Comparison of ENCODE assay signal across 8 mouse cellular contexts in genomic region chr2:27677411-27678310, GRCm38 (mm10). TPM values are rescaled to one million over a fixed set of nuclear protein-coding genes. Genes with fewer than 3 reads are reported as not detected.
DNase-seq lines count a peak whose midpoint lies in the region; ATAC-seq lines count a peak whose summit lies in the region.

No protein-coding gene starts in this region.

- no peaks in the 10 kb centered on the region for H3K27me3 ChIP-seq in embryonic facial prominence, embryonic 12.5 days
- H3K27me3 ChIP-seq in limb, embryonic 11.5 days (ENCODE audit: control insufficient read depth, insufficient read depth, low read length), result no peaks in the 10 kb centered on the region
- H3K27me3 ChIP-seq in midbrain, embryonic 14.5 days (ENCODE audit: control insufficient read depth, insufficient read depth, low read length), result no peaks in the 10 kb centered on the region

- peaks cover 55% of the 10 kb centered on the region for H3K4me1 ChIP-seq in embryonic facial prominence, embryonic 12.5 days
- peaks cover 39% of the 10 kb centered on the region for H3K4me1 ChIP-seq in limb, embryonic 11.5 days (ENCODE audit: control insufficient read depth, insufficient read depth, low read length)
- H3K4me1 ChIP-seq in midbrain, embryonic 14.5 days (ENCODE audit: control insufficient read depth, insufficient read depth, low read length), result peaks cover 40% of the 10 kb centered on the region

- H3K27ac ChIP-seq in embryonic facial prominence, embryonic 12.5 days, result peak overlapping the region; percentile 98
- H3K27ac ChIP-seq in limb, embryonic 11.5 days (replicated peaks; ENCODE audit: low read depth, low read length), result peak overlapping the region; percentile 96
- peak overlapping the region; percentile 86 for H3K27ac ChIP-seq in midbrain, embryonic 14.5 days (replicated peaks; ENCODE audit: low read depth, low read length)

- peak overlapping the region; percentile 85 for H3K4me3 ChIP-seq in embryonic facial prominence, embryonic 12.5 days
- H3K4me3 ChIP-seq in limb, embryonic 11.5 days (ENCODE audit: low read depth, low read length), result peak overlapping the region; percentile 90
- H3K4me3 ChIP-seq in midbrain, embryonic 14.5 days (replicated peaks; ENCODE audit: low read depth, low read length), result peak overlapping the region; percentile 73

- DNase-seq in layer of hippocampus, postnatal 10 days (ENCODE audit: low spot score in 2 of 2), result peak; percentile 49 to 61
- no peak for DNase-seq in layer of hippocampus, adult 9-10 months (ENCODE audit: low spot score)
- DNase-seq in heart, postnatal 10 days, result peak; percentile 67 to 72
- DNase-seq in limb, embryonic 11.5 days (ENCODE audit: low spot score), result peak; percentile 73
- DNase-seq in midbrain, embryonic 14.5 days, result peak; percentile 74
- DNase-seq in urinary bladder, postnatal 25 days (ENCODE audit: low spot score), result peak; percentile 42

- no peaks in the 10 kb centered on the region for H3K9me3 ChIP-seq in embryonic facial prominence, embryonic 12.5 days
- H3K9me3 ChIP-seq in limb, embryonic 11.5 days (ENCODE audit: control insufficient read depth, low read length), result no peaks in the 10 kb centered on the region
- H3K9me3 ChIP-seq in midbrain, embryonic 14.5 days (ENCODE audit: control insufficient read depth, low read length), result no peaks in the 10 kb centered on the region

- H3K36me3 ChIP-seq in embryonic facial prominence, embryonic 12.5 days, result no peaks in the 10 kb centered on the region
- no peaks in the 10 kb centered on the region for H3K36me3 ChIP-seq in limb, embryonic 11.5 days (ENCODE audit: control insufficient read depth, insufficient read depth, low read length)
- no peaks in the 10 kb centered on the region for H3K36me3 ChIP-seq in midbrain, embryonic 14.5 days (ENCODE audit: control insufficient read depth, insufficient read depth, low read length)

- intact Hi-C loops in heart, postnatal 10 days (cut with DNase I), result loop anchor here (2.0 to 5.0 kb wide), 3 partner anchors 13 to 125 kb away; no protein-coding TSS in a partner anchor

- peak; percentile 43 for ATAC-seq in activated CD4-positive, CD25-positive, alpha-beta regulatory T cell, adult 4 months
- no peak for ATAC-seq in embryonic facial prominence, embryonic 12.5 days (ENCODE audit: insufficient number of reproducible peaks, insufficient read depth, low FRiP score, low TSS enrichment)
- ATAC-seq in limb, embryonic 11.5 days (ENCODE audit: insufficient number of reproducible peaks, low FRiP score, low TSS enrichment, low read depth), result peak; percentile 7; the same call in 1 of the 2 replicates
- peak; percentile 38; the same call in 1 of the 2 replicates for ATAC-seq in midbrain, embryonic 14.5 days (ENCODE audit: low FRiP score, low TSS enrichment)

- H3K9ac ChIP-seq in embryonic facial prominence, embryonic 12.5 days, result peak overlapping the region; percentile 93
- H3K9ac ChIP-seq in limb, embryonic 11.5 days (ENCODE audit: low read length), result peak overlapping the region; percentile 95
- peak overlapping the region; percentile 80 for H3K9ac ChIP-seq in midbrain, embryonic 14.5 days (replicated peaks; ENCODE audit: low read length)

- WGBS in embryonic facial prominence, embryonic 12.5 days, result under 1% methylated on average over 77 of the region's 77 CpGs
- under 1% methylated on average over 44 of the region's 77 CpGs for WGBS in limb, embryonic 11.5 days
- WGBS in midbrain, embryonic 14.5 days, result under 1% methylated on average over 70 of the region's 77 CpGs

- peak overlapping the region; percentile 94 for H3K4me2 ChIP-seq in embryonic facial prominence, embryonic 12.5 days (replicated peaks)
- peak overlapping the region; percentile 61 for H3K4me2 ChIP-seq in limb, embryonic 11.5 days (ENCODE audit: low read depth, severe bottlenecking)
- H3K4me2 ChIP-seq in midbrain, embryonic 14.5 days (ENCODE audit: low read length), result peak overlapping the region; percentile 68

RNA-seq across cellular contexts. Expression of gene Rxra, which starts 1.4 kb away (rescaled TPM):
- 10 to 100 TPM; 13.4 to 14.2 TPM for total RNA-seq in layer of hippocampus, postnatal 10 days (2021)
- polyA plus RNA-seq in activated CD4-positive, CD25-positive, alpha-beta regulatory T cell, adult 4 months (2017; shearing (Covaris generic)), result 10 to 100 TPM in 1 of 2 experiments, 1 to 10 TPM in 1; 7.7 to 11.7 TPM
- 14.7 and 15.9 TPM in 2 replicates for polyA plus RNA-seq in embryonic facial prominence, embryonic 12.5 days (2016; fragmentation: Nextera tagmentation; extraction: Ambion mirVana)
- 10 to 100 TPM; 38.6 to 42.5 TPM for total RNA-seq in heart, postnatal 10 days (2021)
- polyA plus RNA-seq in limb, embryonic 11.5 days (2014; fragmentation: Nextera tagmentation; extraction: Ambion mirVana), result 8.7 TPM in 2 replicates
- polyA plus RNA-seq in midbrain, embryonic 14.5 days (2014; fragmentation: Nextera tagmentation; extraction: Ambion mirVana), result 1.9 and 2.5 TPM in 2 replicates
